Mouse (Mus musculus): Measurements from ENCODE around the gene Mrpl23. TPM values are rescaled to one million over a fixed set of nuclear protein-coding genes. Genes with fewer than 3 reads are reported as not detected.
A peak's percentile ranks its signal among the peaks of the same experiment; 100 is the strongest.

Mrpl23 gene
- polyA plus RNA-seq, 1 experiment from 2014 or later: 18.7 TPM

- no peaks in the 10 kb centered on the region for H3K9me3 ChIP-seq (ENCODE audit: low read length)
- 0 out of 2 replicates have a peak, but pooled peaks cover 3% of the 10 kb centered on the region for H3K4me1 ChIP-seq (ENCODE audit: insufficient read depth)
- peak overlapping the region; percentile 73 for H3K4me2 ChIP-seq (ENCODE audit: low read depth, low read length)
- WGBS (ENCODE audit: insufficient replicate concordance): 43% methylated on average over 26 of the region's 26 CpGs
- no peak overlapping the region for H3K27ac ChIP-seq (ENCODE audit: low read depth)
- TF ChIP-seq EP300 (IDR thresholded peaks at IDR 0.05; ENCODE audit: low read depth) (no peak), CTCF (IDR thresholded peaks at IDR 0.05; ENCODE audit: low read depth) (peak; percentile 71)
- ATAC-seq: no peak
- H3K9ac ChIP-seq (replicated peaks): no peak overlapping the region
- H3K36me3 ChIP-seq (replicated peaks; ENCODE audit: insufficient read depth, low read length): no peaks in the 10 kb centered on the region
- H3K4me3 ChIP-seq (ENCODE audit: low read depth, low read length): peak overlapping the region; percentile 31
- H3K27me3 ChIP-seq (ENCODE audit: insufficient read depth, low read length): no peaks in the 10 kb centered on the region
- DNase-seq: peak; percentile 66
Measured at GRCm38 (mm10) chr7:142580121-142580879, 47.8 kb downstream of the Mrpl23 start.

- no peak overlapping the region for H3K9ac ChIP-seq (replicated peaks)
- DNase-seq (no peak), ATAC-seq (no peak)
- 0 out of 2 replicates have a peak, but pooled peaks cover 3% of the 10 kb centered on the region for H3K4me1 ChIP-seq (ENCODE audit: insufficient read depth)
- no peak overlapping the region for H3K4me2 ChIP-seq (ENCODE audit: low read depth, low read length)
- no peak overlapping the region for H3K4me3 ChIP-seq (ENCODE audit: low read depth, low read length)
- no peaks in the 10 kb centered on the region for H3K36me3 ChIP-seq (replicated peaks; ENCODE audit: insufficient read depth, low read length)
- WGBS (ENCODE audit: insufficient replicate concordance): 55% methylated on average over 7 of the region's 7 CpGs
- no peaks in the 10 kb centered on the region for H3K27me3 ChIP-seq (ENCODE audit: insufficient read depth, low read length)
- no peaks in the 10 kb centered on the region for H3K9me3 ChIP-seq (ENCODE audit: low read length)
- TF ChIP-seq EP300 (IDR thresholded peaks at IDR 0.05; ENCODE audit: low read depth): no peak
- no peak overlapping the region for H3K27ac ChIP-seq (ENCODE audit: low read depth)
Measured at GRCm38 (mm10) chr7:142581186-142581585, 48.7 kb downstream of the Mrpl23 start.

- H3K36me3 ChIP-seq (replicated peaks; ENCODE audit: insufficient read depth, low read length): no peaks in the 10 kb centered on the region
- H3K4me2 ChIP-seq (ENCODE audit: low read depth, low read length): peak overlapping the region; percentile 39; the same call in 1 of the 2 replicates
- no peaks in the 10 kb centered on the region for H3K27me3 ChIP-seq (ENCODE audit: insufficient read depth, low read length)
- no peaks in the 10 kb centered on the region for H3K9me3 ChIP-seq (ENCODE audit: low read length)
- peak; percentile 59 for TF ChIP-seq CTCF (IDR thresholded peaks at IDR 0.05; ENCODE audit: low read depth)
- TF ChIP-seq EP300 (IDR thresholded peaks at IDR 0.05; ENCODE audit: low read depth): no peak
- 48% methylated on average over 20 of the region's 20 CpGs for WGBS (ENCODE audit: insufficient replicate concordance)
- H3K27ac ChIP-seq (ENCODE audit: low read depth): no peak overlapping the region
- H3K4me3 ChIP-seq (ENCODE audit: low read depth, low read length): no peak overlapping the region
- ATAC-seq: no peak
- peak; percentile 50 for DNase-seq
- H3K4me1 ChIP-seq (ENCODE audit: insufficient read depth): 0 out of 2 replicates have a peak, but pooled peaks cover 3% of the 10 kb centered on the region
- no peak overlapping the region for H3K9ac ChIP-seq (replicated peaks)
Measured at GRCm38 (mm10) chr7:142581656-142582228, 49.3 kb downstream of the Mrpl23 start.

GRCm38 (mm10) chr7:142584882-142585281 lies 52.4 kb downstream of the Mrpl23 start:
- Histone ChIP-seq H3K36me3 (replicated peaks; ENCODE audit: insufficient read depth, low read length) (no peaks in the 10 kb centered on the region), H3K9me3 (ENCODE audit: low read length) (no peaks in the 10 kb centered on the region)

GRCm38 (mm10) chr7:142585890-142586289 lies 53.4 kb downstream of the Mrpl23 start:
- no peaks in the 10 kb centered on the region for H3K9me3 ChIP-seq (ENCODE audit: low read length)
- ATAC-seq (no peak), DNase-seq (no peak)
- 0 out of 2 replicates have a peak, but pooled peaks cover 13% of the 10 kb centered on the region for H3K4me1 ChIP-seq (ENCODE audit: insufficient read depth)
- no peak for TF ChIP-seq CTCF (IDR thresholded peaks at IDR 0.05; ENCODE audit: low read depth)
- no peak for TF ChIP-seq EP300 (IDR thresholded peaks at IDR 0.05; ENCODE audit: low read depth)
- H3K9ac ChIP-seq (replicated peaks): no peak overlapping the region
- no peaks in the 10 kb centered on the region for H3K36me3 ChIP-seq (replicated peaks; ENCODE audit: insufficient read depth, low read length)
- H3K27me3 ChIP-seq (ENCODE audit: insufficient read depth, low read length): no peaks in the 10 kb centered on the region
- H3K4me2 ChIP-seq (ENCODE audit: low read depth, low read length): no peak overlapping the region
- no peak overlapping the region for H3K4me3 ChIP-seq (ENCODE audit: low read depth, low read length)
- no peak overlapping the region for H3K27ac ChIP-seq (ENCODE audit: low read depth)
- 63% methylated on average over 3 of the region's 3 CpGs for WGBS (ENCODE audit: insufficient replicate concordance)

More at GRCm38 (mm10) chr7:142584882-142585281, 52.4 kb downstream of the Mrpl23 start:
- no peak for TF ChIP-seq EP300 (IDR thresholded peaks at IDR 0.05; ENCODE audit: low read depth)
- no peak for TF ChIP-seq CTCF (IDR thresholded peaks at IDR 0.05; ENCODE audit: low read depth)
- Histone ChIP-seq H3K4me1 (ENCODE audit: insufficient read depth) (0 out of 2 replicates have a peak, but pooled peaks cover 6% of the 10 kb centered on the region), H3K27me3 (ENCODE audit: insufficient read depth, low read length) (no peaks in the 10 kb centered on the region), H3K4me3 (ENCODE audit: low read depth, low read length) (no peak overlapping the region), H3K9ac (replicated peaks) (no peak overlapping the region), H3K27ac (ENCODE audit: low read depth) (no peak overlapping the region), H3K4me2 (ENCODE audit: low read depth, low read length) (no peak overlapping the region)
- 39% methylated on average over 1 of the region's 1 CpGs for WGBS (ENCODE audit: insufficient replicate concordance)
- DNase-seq (no peak), ATAC-seq (no peak)

GRCm38 (mm10) chr7:142588282-142588941 lies 55.9 kb downstream of the Mrpl23 start:
- DNase-seq: no peak
- no peak overlapping the region for H3K27ac ChIP-seq (ENCODE audit: low read depth)
- TF ChIP-seq CTCF (IDR thresholded peaks at IDR 0.05; ENCODE audit: low read depth) (no peak), EP300 (IDR thresholded peaks at IDR 0.05; ENCODE audit: low read depth) (no peak)
- no peak overlapping the region for H3K4me2 ChIP-seq (ENCODE audit: low read depth, low read length)
- H3K36me3 ChIP-seq (replicated peaks; ENCODE audit: insufficient read depth, low read length): no peaks in the 10 kb centered on the region
- H3K27me3 ChIP-seq (ENCODE audit: insufficient read depth, low read length): no peaks in the 10 kb centered on the region
- WGBS (ENCODE audit: insufficient replicate concordance): 49% methylated on average over 9 of the region's 9 CpGs
- H3K9me3 ChIP-seq (ENCODE audit: low read length): no peaks in the 10 kb centered on the region
- H3K4me1 ChIP-seq (ENCODE audit: insufficient read depth): peaks cover 13% of the 10 kb centered on the region; the same call in 1 of the 2 replicates
- no peak for ATAC-seq
- H3K4me3 ChIP-seq (ENCODE audit: low read depth, low read length): no peak overlapping the region
- H3K9ac ChIP-seq (replicated peaks): no peak overlapping the region

MicroRNA genes within 50 kb of the gene (microRNA counts, 519-probe panel; counts per million panel counts)
- 4,192 counts per million, percentile 47 among the panel's probes with 10 or more counts for microRNA mmu-miR-675-3p
- microRNA mmu-miR-675-5p: not detected

Small RNA genes within 50 kb of the gene (microRNA-seq; reads per million reads assigned to microRNA genes)
- 295 reads per million, percentile 55 among the genes with 10 or more reads in this experiment for gene Mir675

Other genes with a start within 250 kb of the Mrpl23 start
- gene Krtap5-1, start 235.6 kb upstream of the Mrpl23 start, polyA plus RNA-seq (2015; fragmentation: Nextera tagmentation; extraction: Ambion mirVana): not detected in 2 replicates
- gene Krtap5-4, start 229.1 kb upstream of the Mrpl23 start, polyA plus RNA-seq (2015; fragmentation: Nextera tagmentation; extraction: Ambion mirVana): not detected in 2 replicates
- gene Ifitm10, start 158.9 kb upstream of the Mrpl23 start, polyA plus RNA-seq (2015; fragmentation: Nextera tagmentation; extraction: Ambion mirVana): 2.1 and 2.2 TPM in 2 replicates
- gene Gm49369, start 150.0 kb upstream of the Mrpl23 start, polyA plus RNA-seq (2015; fragmentation: Nextera tagmentation; extraction: Ambion mirVana): not detected in 2 replicates
- 311 and 324 TPM in 2 replicates for gene Ctsd, start 144.6 kb upstream of the Mrpl23 start, polyA plus RNA-seq (2015; fragmentation: Nextera tagmentation; extraction: Ambion mirVana)
- not detected in 2 replicates for gene Syt8, start 97.8 kb upstream of the Mrpl23 start, polyA plus RNA-seq (2015; fragmentation: Nextera tagmentation; extraction: Ambion mirVana)
- gene Tnni2, start 90.9 kb upstream of the Mrpl23 start, polyA plus RNA-seq (2015; fragmentation: Nextera tagmentation; extraction: Ambion mirVana): 6.9 and 72.7 TPM in 2 replicates
- 31.5 and 33.6 TPM in 2 replicates for gene Lsp1, start 71.9 kb upstream of the Mrpl23 start, polyA plus RNA-seq (2015; fragmentation: Nextera tagmentation; extraction: Ambion mirVana)
- 3.6 and 72.5 TPM in 2 replicates for gene Tnnt3, start 33.9 kb upstream of the Mrpl23 start, polyA plus RNA-seq (2015; fragmentation: Nextera tagmentation; extraction: Ambion mirVana)
- gene Igf2, start 134.1 kb downstream of the Mrpl23 start, polyA plus RNA-seq (2015; fragmentation: Nextera tagmentation; extraction: Ambion mirVana): 1,534 and 1,664 TPM in 2 replicates
- gene Gm49394, start 137.3 kb downstream of the Mrpl23 start, polyA plus RNA-seq (2015; fragmentation: Nextera tagmentation; extraction: Ambion mirVana): 0.04 TPM in 1 of 2 replicates, not detected in the other
- gene Ins2, start 210.7 kb downstream of the Mrpl23 start, polyA plus RNA-seq (2015; fragmentation: Nextera tagmentation; extraction: Ambion mirVana): 10.2 TPM in 1 of 2 replicates, not detected in the other

All from liver, postnatal 0 days (tissue).